Mouse (Mus musculus) left cerebral cortex, adult 8-10 months (tissue): Measurements from ENCODE around the gene Insig2. TPM values are rescaled to one million over a fixed set of nuclear protein-coding genes. Genes with fewer than 3 reads are reported as not detected.

Experiments used
- DNase-seq, 2 experiments: peaks; one replicate each; pipeline ENCODE4 v3.0.0; 2022; ENCODE audit warnings: low spot score in 2 of 2
- total RNA-seq, 4 experiments: library from RNA; stranded (reverse); gene quantifications; 2 replicates each; pipeline ENCODE4 v1.2.4; 2022

Insig2 gene
- 10 to 100 TPM; 55.3 to 71.9 (median 64.8) TPM for total RNA-seq

- no peak for DNase-seq
Measured at GRCm38 (mm10) chr1:121332485-121332884, at the start of gene Insig2. Insig2 (minus strand) TSS chr1:121332589.

- no peak for DNase-seq
Measured at GRCm38 (mm10) chr1:121381562-121381961, 49.2 kb upstream of the Insig2 start.

GRCm38 (mm10) chr1:121380033-121380432 is 47.6 kb upstream of the Insig2 start:
- no peak for DNase-seq

- no peak for DNase-seq
Measured at GRCm38 (mm10) chr1:121377901-121378300, 45.5 kb upstream of the Insig2 start.

GRCm38 (mm10) chr1:121377410-121377809 is 45.0 kb upstream of the Insig2 start:
- DNase-seq = no peak

GRCm38 (mm10) chr1:121373631-121374030 is 41.2 kb upstream of the Insig2 start:
- no peak for DNase-seq

- no peak for DNase-seq
Measured at GRCm38 (mm10) chr1:121372656-121373055, 40.3 kb upstream of the Insig2 start.

- DNase-seq = no peak
Measured at GRCm38 (mm10) chr1:121371449-121371848, 39.1 kb upstream of the Insig2 start.

- DNase-seq = no peak
Measured at GRCm38 (mm10) chr1:121367257-121367656, 34.9 kb upstream of the Insig2 start.

GRCm38 (mm10) chr1:121360561-121360960 is 28.2 kb upstream of the Insig2 start:
- no peak for DNase-seq

- DNase-seq = no peak
Measured at GRCm38 (mm10) chr1:121359680-121360079, 27.3 kb upstream of the Insig2 start.

- no peak for DNase-seq
Measured at GRCm38 (mm10) chr1:121353779-121354178, 21.4 kb upstream of the Insig2 start.

- DNase-seq = no peak
Measured at GRCm38 (mm10) chr1:121351037-121351436, 18.6 kb upstream of the Insig2 start.

- no peak for DNase-seq
Measured at GRCm38 (mm10) chr1:121350616-121351015, 18.2 kb upstream of the Insig2 start.

- no peak for DNase-seq
Measured at GRCm38 (mm10) chr1:121348875-121349847, 16.8 kb upstream of the Insig2 start.

- no peak for DNase-seq
Measured at GRCm38 (mm10) chr1:121343966-121344365, 11.6 kb upstream of the Insig2 start.

GRCm38 (mm10) chr1:121335789-121336188 is 3.4 kb upstream of the Insig2 start:
- no peak for DNase-seq

GRCm38 (mm10) chr1:121333986-121334703 is 1.8 kb upstream of the Insig2 start:
- DNase-seq = no peak

- DNase-seq = no peak
Measured at GRCm38 (mm10) chr1:121330621-121331020, 1.8 kb downstream of the Insig2 start.

GRCm38 (mm10) chr1:121329391-121329790 is 3.0 kb downstream of the Insig2 start:
- DNase-seq = no peak

GRCm38 (mm10) chr1:121328193-121328555 is 4.2 kb downstream of the Insig2 start:
- no peak for DNase-seq
